Mouse (Mus musculus) stomach, postnatal 0 days (tissue): Measurements from ENCODE around the gene Cx3cl1. TPM values are rescaled to one million over a fixed set of nuclear protein-coding genes. Genes with fewer than 3 reads are reported as not detected.
A peak's percentile ranks its signal among the peaks of the same experiment; 100 is the strongest.

Source experiments
- ATAC-seq: fragments of 200-750 bp; cut with Nextera tagmentation; 2 replicates; pipeline ENCODE4 v1.8.0; 2017; ENCODE audit not compliant: low FRiP score, low TSS enrichment
- DNase-seq: peaks from one replicate; pipeline ENCODE4 v3.0.0-alpha.2; 2016; ENCODE audit warnings: low spot score
- H3K27ac ChIP-seq: fragments of 300-500 bp; sonication (generic); replicated peaks from 2 replicates; pipeline ENCODE4 v1.5.1; 2014; ENCODE audit warnings: mild to moderate bottlenecking, control low read depth
- H3K27me3 ChIP-seq: fragments of 300-500 bp; sonication (generic); 2 replicates; pipeline ENCODE4 v1.6.1; 2014; ENCODE audit warnings: low read length; ENCODE audit not compliant: control insufficient read depth, insufficient read depth
- H3K36me3 ChIP-seq: fragments of 300-500 bp; sonication (generic); 2 replicates; pipeline ENCODE4 v1.6.1; 2014; ENCODE audit warnings: low read length, mixed read lengths; ENCODE audit not compliant: control insufficient read depth, insufficient read depth
- H3K4me1 ChIP-seq: fragments of 300-500 bp; sonication (generic); replicated peaks from 2 replicates; pipeline ENCODE4 v1.6.1; 2014; ENCODE audit warnings: antibody characterized with exemption; ENCODE audit not compliant: control insufficient read depth, insufficient read depth
- H3K4me2 ChIP-seq: fragments of 300-500 bp; sonication (generic); replicated peaks from 2 replicates; pipeline ENCODE4 v1.6.1; 2014; ENCODE audit warnings: low read depth, mild to moderate bottlenecking, control low read depth, moderate library complexity
- H3K4me3 ChIP-seq: fragments of 300-500 bp; sonication (generic); 2 replicates; pipeline ENCODE4 v1.5.1; 2014; ENCODE audit warnings: low read depth, low read length, control low read depth
- H3K9ac ChIP-seq: fragments of 300-500 bp; sonication (generic); 2 replicates; pipeline ENCODE4 v1.6.1; 2014; ENCODE audit warnings: mild to moderate bottlenecking, low read length, control low read depth, mixed read lengths
- H3K9me3 ChIP-seq: fragments of 300-500 bp; sonication (generic); 2 replicates; pipeline ENCODE4 v1.6.1; 2016; ENCODE audit warnings: low read length; ENCODE audit not compliant: control insufficient read depth
- CTCF ChIP-seq: IDR thresholded peaks from 2 replicates; pipeline ENCODE4 v1.5.1; 2016; ENCODE audit warnings: antibody characterized with exemption, low read depth, mild to moderate bottlenecking, moderate library complexity
- EP300 ChIP-seq: optimal IDR thresholded peaks from 2 replicates; pipeline ENCODE3; 2016; ENCODE audit warnings: antibody characterized with exemption
- WGBS: fragments of 180-500 bp; shearing (Covaris S2); extraction: QIAGEN DNeasy Blood & Tissue Kit; methylation state at CpG from one replicate; pipeline ENCODE4 v1.1.7; 2014; 5-methylcytosine and 5-hydroxymethylcytosine counted together
- polyA plus RNA-seq: library from polyadenylated mRNA; unstranded; fragments of >200 nt; fragmentation: Nextera tagmentation; extraction: Ambion mirVana; gene quantifications from 2 replicates; pipeline ENCODE4 v1.2.1, GENCODE M21; 2015

Cx3cl1 gene
- polyA plus RNA-seq, 1 experiment from 2014 or later = 18.0 TPM

GRCm38 (mm10) chr8:94822637-94823560 lies 51.1 kb downstream of the Cx3cl1 start:
- no peaks in the 10 kb centered on the region for H3K4me1 ChIP-seq
- 79% methylated on average over 23 of the region's 23 CpGs for WGBS
- H3K4me3 ChIP-seq = no peak overlapping the region
- no peaks in the 10 kb centered on the region for H3K27me3 ChIP-seq
- no peak overlapping the region for H3K27ac ChIP-seq
- peak; percentile 84 for TF ChIP-seq CTCF
- no peak for TF ChIP-seq EP300
- H3K36me3 ChIP-seq = peaks cover 16% of the 10 kb centered on the region
- ATAC-seq (peak; percentile 52), DNase-seq (peak; percentile 76)
- H3K9me3 ChIP-seq = no peaks in the 10 kb centered on the region
- H3K4me2 ChIP-seq = no peak overlapping the region
- H3K9ac ChIP-seq = no peak overlapping the region

- no peak for ATAC-seq
Observed at GRCm38 (mm10) chr8:94825170-94825569, 53.4 kb downstream of the Cx3cl1 start.

GRCm38 (mm10) chr8:94826210-94826609 lies 54.4 kb downstream of the Cx3cl1 start:
- 95% methylated on average over 5 of the region's 5 CpGs for WGBS
- TF ChIP-seq CTCF = no peak
- no peak for TF ChIP-seq EP300
- Histone ChIP-seq H3K36me3 (peaks cover 20% of the 10 kb centered on the region), H3K4me2 (no peak overlapping the region), H3K4me3 (no peak overlapping the region), H3K4me1 (no peaks in the 10 kb centered on the region), H3K9me3 (no peaks in the 10 kb centered on the region), H3K9ac (no peak overlapping the region), H3K27me3 (no peaks in the 10 kb centered on the region), H3K27ac (no peak overlapping the region)
- no peak for ATAC-seq
- no peak for DNase-seq

More at GRCm38 (mm10) chr8:94825170-94825569, 53.4 kb downstream of the Cx3cl1 start:
- Histone ChIP-seq H3K27ac (no peak overlapping the region), H3K36me3 (peaks cover 20% of the 10 kb centered on the region), H3K9ac (no peak overlapping the region), H3K9me3 (no peaks in the 10 kb centered on the region), H3K4me1 (no peaks in the 10 kb centered on the region), H3K27me3 (no peaks in the 10 kb centered on the region), H3K4me3 (no peak overlapping the region), H3K4me2 (no peak overlapping the region)
- no peak for DNase-seq
- WGBS = 83% methylated on average over 6 of the region's 6 CpGs
- no peak for TF ChIP-seq CTCF
- TF ChIP-seq EP300 = no peak

- no peaks in the 10 kb centered on the region for H3K27me3 ChIP-seq
- TF ChIP-seq CTCF (no peak), EP300 (no peak)
- no peak overlapping the region for H3K4me2 ChIP-seq
- no peaks in the 10 kb centered on the region for H3K9me3 ChIP-seq
- H3K4me3 ChIP-seq = no peak overlapping the region
- no peak overlapping the region for H3K27ac ChIP-seq
- H3K4me1 ChIP-seq = no peaks in the 10 kb centered on the region
- DNase-seq (no peak), ATAC-seq (no peak)
- no peak overlapping the region for H3K9ac ChIP-seq
- 83% methylated on average over 6 of the region's 6 CpGs for WGBS
- peaks cover 22% of the 10 kb centered on the region for H3K36me3 ChIP-seq
Observed at GRCm38 (mm10) chr8:94828284-94828683, 56.5 kb downstream of the Cx3cl1 start.

Other genes starting within 250 kb of the Cx3cl1 start
- gene Cpne2, start 239.0 kb upstream of the Cx3cl1 start, polyA plus RNA-seq = 6.2 and 7.9 TPM in 2 replicates
- gene Rspry1, start 170.1 kb upstream of the Cx3cl1 start, polyA plus RNA-seq = 15.2 and 16.1 TPM in 2 replicates
- 42.0 and 44.7 TPM in 2 replicates for gene Fam192a, start 170.0 kb upstream of the Cx3cl1 start, polyA plus RNA-seq
- gene Arl2bp, start 105.4 kb upstream of the Cx3cl1 start, polyA plus RNA-seq = 91.2 and 94.2 TPM in 2 replicates
- gene Pllp, start 75.7 kb upstream of the Cx3cl1 start, polyA plus RNA-seq = 164 and 188 TPM in 2 replicates
- 0.06 TPM in 1 of 2 replicates, not detected in the other for gene Ccl22, start 26.4 kb upstream of the Cx3cl1 start, polyA plus RNA-seq
- gene Ccl17, start 38.4 kb downstream of the Cx3cl1 start, polyA plus RNA-seq = 0.42 and 0.55 TPM in 2 replicates
- gene Coq9, start 66.3 kb downstream of the Cx3cl1 start, polyA plus RNA-seq = 62.3 and 66.7 TPM in 2 replicates
- gene Ciapin1, start 66.3 kb downstream of the Cx3cl1 start, polyA plus RNA-seq = 58.8 and 61.7 TPM in 2 replicates
- 70.4 and 72.7 TPM in 2 replicates for gene Polr2c, start 85.4 kb downstream of the Cx3cl1 start, polyA plus RNA-seq
- gene Dok4, start 104.3 kb downstream of the Cx3cl1 start, polyA plus RNA-seq = 19.3 and 20.5 TPM in 2 replicates
- gene Ccdc102a, start 146.1 kb downstream of the Cx3cl1 start, polyA plus RNA-seq = 12.0 and 12.7 TPM in 2 replicates
- gene Adgrg5, start 151.7 kb downstream of the Cx3cl1 start, polyA plus RNA-seq = 0.15 and 0.27 TPM in 2 replicates
- gene Adgrg1, start 202.7 kb downstream of the Cx3cl1 start, polyA plus RNA-seq = 42.4 and 50.9 TPM in 2 replicates
- gene Adgrg3, start 245.7 kb downstream of the Cx3cl1 start, polyA plus RNA-seq = 0.61 and 0.92 TPM in 2 replicates